Mouse (Mus musculus) left cerebral cortex, postnatal 25 days (tissue): ENCODE data around the gene Kpna7. TPM values are rescaled to one million over a fixed set of nuclear protein-coding genes. Genes with fewer than 3 reads are reported as not detected.
"Not testable (repeated sequence)": the region's sequence is repeated elsewhere in the genome, so short reads cannot be mapped to it uniquely, and the experiment has no call there.

Experiments used
- DNase-seq, 2 experiments: peaks; one replicate each; pipeline ENCODE4 v3.0.0; 2022; ENCODE audit warnings: low spot score in 2 of 2, mixed read lengths in 1 of 2
- intact Hi-C: fragments of 180-260 bp; cut with DNase I; formaldehyde crosslinking; loops from one replicate; pipeline ENCODE4 v1.15.1; 2025
- total RNA-seq, 2 experiments: library from RNA; stranded (reverse); gene quantifications; 2 replicates each; pipeline ENCODE4 v1.2.3; 2021

Kpna7 gene
- total RNA-seq, 2 experiments from 2014 or later: not detected

DNA sequence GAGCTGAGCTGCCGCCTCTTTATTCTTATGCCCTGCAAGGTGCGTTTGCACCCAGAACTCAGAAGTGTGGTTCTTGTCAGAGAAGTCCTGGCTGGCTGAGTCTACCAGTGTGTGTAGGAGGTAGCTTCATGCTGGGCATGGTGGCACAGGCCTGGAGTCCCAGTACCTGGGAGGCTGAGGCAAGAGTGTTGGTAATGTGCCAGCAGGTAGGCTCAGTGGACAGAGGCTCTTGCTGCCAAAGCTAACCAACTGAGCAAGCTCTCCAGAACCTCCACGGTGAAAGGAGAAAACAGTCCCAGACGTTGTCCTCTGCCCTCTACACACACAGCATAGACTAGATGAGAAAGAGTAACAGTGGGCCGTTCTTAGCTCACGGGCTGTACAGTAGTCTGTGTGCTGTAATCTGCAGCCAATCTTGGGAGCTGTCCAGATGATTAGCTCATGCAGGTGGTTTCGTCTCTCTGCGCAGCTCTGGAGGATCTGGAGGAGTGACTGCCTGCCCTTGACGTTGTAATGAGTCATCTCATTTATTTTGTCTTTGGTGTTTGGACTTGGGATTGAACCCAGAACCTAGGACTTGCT, 22.0 kb upstream of the Kpna7 start:
- intact Hi-C loops: no loop called here
- DNase-seq: peak in 1 of 2 experiments; percentile 36

DNA sequence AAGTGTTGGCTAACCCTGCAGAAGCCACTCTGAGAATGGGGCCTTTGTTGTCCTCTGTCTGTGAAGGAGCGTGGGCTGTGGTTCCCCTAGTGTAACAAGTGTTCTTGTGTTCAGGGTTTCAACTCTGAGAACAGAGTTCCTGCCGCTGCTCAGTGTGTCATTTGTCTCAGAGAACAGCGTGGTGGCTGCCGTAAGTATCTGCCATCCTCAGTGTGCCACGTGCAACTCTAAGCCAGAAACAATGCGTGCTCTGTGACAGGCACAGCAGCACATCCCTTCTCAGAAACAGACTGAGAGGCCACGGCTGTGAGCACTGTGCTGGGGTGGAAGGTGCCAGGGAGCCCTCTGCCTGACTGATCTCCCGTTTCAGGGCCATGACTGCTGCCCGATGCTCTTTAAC, 20.5 kb upstream of the Kpna7 start:
- intact Hi-C loops: no loop called here
- DNase-seq: peak in 1 of 2 experiments; percentile 53

DNA sequence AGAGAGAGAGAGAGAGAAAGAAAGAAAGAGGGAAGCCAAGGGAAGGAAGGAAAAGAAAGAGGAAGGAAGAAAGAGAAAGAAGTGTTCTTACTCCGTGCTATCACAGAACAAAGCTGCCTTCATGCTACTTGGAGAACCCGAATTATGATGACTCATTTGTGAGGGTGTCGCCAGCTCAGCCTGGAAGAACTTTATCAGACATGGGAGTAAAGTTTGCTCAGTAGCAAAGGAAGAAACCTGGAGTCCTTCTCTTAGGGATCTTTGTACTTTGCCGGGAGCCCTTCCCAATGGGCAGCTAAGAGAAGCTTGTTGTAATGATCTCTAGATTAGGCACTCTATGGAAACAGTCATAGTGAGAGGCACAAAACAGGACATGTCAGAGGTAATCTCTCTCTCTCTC, 18.9 kb upstream of the Kpna7 start:
- intact Hi-C loops: no loop called here
- peak in 1 of 2 experiments; percentile 52 for DNase-seq

- DNase-seq, intact Hi-C loops: not testable (repeated sequence)
Observed at GRCm38 (mm10) chr5:145101451-145101850, 17.6 kb upstream of the Kpna7 start.

DNA sequence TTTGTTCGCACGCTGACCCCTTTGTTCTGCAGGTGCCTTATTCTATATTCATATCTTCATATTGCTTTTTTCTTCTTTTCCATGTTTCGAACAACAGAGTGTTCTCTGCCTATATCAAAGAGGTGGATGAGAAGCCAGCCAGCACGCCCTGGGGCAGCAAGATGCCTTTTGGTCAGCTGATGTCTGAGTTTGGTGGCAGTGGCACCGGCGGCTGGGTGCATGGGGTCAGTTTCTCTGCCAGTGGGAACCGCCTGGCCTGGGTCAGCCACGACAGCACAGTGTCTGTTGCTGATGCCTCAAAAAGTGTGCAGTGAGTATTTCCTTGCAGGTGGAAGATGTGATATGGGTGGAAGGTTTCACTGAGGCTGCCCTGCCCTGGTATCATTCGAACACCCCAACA, 17.1 kb upstream of the Kpna7 start:
- DNase-seq: no peak
- intact Hi-C loops: no loop called here

GRCm38 (mm10) chr5:145098340-145098821, 14.6 kb upstream of the Kpna7 start:
- DNase-seq: no peak
- intact Hi-C loops: no loop called here

DNA sequence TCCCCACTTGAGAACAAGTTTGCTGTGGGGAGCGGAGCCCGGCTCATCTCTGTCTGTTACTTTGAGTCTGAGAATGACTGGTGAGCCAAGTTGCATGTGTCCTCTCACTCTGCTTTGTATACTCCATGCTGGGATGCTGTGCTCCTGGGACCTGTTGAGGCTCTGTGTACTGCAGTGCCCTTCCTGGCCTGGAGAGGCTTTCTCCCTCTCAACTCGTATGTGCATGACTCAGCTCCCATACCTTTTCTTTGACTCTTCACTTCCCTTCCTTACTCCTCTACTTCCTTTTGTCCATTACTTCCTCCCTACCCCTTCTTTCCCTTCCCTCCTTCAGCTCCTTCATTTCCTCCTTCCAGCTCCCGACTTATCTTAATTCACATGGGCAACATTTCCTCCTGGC, 12.4 kb upstream of the Kpna7 start:
- intact Hi-C loops: no loop called here
- DNase-seq: no peak

- no peak for DNase-seq
- intact Hi-C loops: no loop called here
Observed at GRCm38 (mm10) chr5:145089878-145090277, 6.0 kb upstream of the Kpna7 start.

GRCm38 (mm10) chr5:145088186-145088585, 4.4 kb upstream of the Kpna7 start:
- DNase-seq: no peak
- intact Hi-C loops: no loop called here

GRCm38 (mm10) chr5:145084822-145085221, 992 bp upstream of the Kpna7 start:
- intact Hi-C loops: no loop called here
- DNase-seq: no peak

- intact Hi-C loops, DNase-seq: not testable (repeated sequence)
Observed at GRCm38 (mm10) chr5:145083201-145083600, 629 bp downstream of the Kpna7 start.

GRCm38 (mm10) chr5:145081866-145082613, 1.8 kb downstream of the Kpna7 start:
- intact Hi-C loops: no loop called here

DNA sequence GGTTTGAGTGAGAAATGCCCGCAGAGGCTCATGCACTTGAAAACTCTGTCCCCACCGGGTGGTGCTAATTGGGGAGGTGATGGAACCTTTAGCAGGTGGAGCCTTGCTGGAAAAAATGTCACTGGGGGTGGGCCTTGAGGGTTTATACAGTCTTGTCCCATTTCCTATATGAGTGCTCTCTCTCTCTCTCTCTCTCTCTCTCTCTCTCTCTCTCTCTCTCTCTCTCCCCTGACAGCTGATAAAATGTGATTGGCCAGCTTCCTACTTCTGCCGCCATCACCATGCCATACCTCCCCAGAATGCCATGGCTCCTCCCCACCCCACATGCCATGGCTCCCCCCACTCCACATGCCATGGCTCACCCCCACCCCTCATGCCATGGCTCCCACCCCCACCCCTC, 8.7 kb downstream of the Kpna7 start:
- no peak for DNase-seq
- intact Hi-C loops: loop anchor here (10.0 kb wide), 1 partner anchor 190 kb away; no protein-coding TSS in a partner anchor

More at GRCm38 (mm10) chr5:145081866-145082613, 1.8 kb downstream of the Kpna7 start:
- DNase-seq: no peak

DNA sequence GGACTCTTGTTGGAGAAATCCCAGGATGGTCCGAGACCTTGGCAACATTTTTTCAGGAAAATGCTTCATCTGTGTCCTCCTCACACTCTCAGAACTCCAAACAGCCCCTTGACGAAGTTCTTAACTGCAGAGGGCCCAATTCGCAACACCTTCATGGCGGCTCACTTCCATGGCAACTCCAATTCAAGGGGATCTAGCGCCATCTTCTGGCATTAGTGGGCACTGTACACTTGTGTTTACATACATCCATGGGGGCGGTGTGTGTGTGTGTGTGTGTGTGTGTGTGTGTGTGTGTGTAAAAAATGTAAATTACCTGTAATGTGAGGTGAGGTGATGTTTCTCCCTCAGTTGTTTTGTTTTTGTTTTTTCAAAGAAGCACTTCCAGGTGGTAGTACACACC, 12.5 kb downstream of the Kpna7 start:
- intact Hi-C loops: loop anchor here (10.0 kb wide), 1 partner anchor 187 kb away; no protein-coding TSS in a partner anchor
- no peak for DNase-seq

DNA sequence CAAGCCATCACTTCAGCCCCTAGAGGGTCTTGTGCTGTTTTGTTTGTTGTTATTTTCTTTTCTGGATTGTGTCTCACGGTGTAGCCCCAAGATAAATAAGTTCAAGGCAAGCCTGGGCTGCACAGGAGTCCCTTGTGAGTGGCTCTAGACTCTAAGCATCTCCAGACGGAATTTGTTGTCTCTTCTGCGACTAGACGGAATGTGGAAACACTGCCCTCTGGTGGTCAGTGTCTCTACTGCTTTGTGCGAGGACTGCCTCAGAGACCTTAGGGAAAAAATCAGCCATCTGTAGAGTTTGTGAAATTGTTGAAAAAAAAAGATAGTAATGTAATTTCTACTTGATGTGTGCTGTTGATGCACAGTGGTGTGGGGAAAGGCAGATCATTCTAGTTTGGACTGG, 14.1 kb downstream of the Kpna7 start:
- DNase-seq: peak; percentile 66 to 79
- intact Hi-C loops: loop anchor here (5.0 to 10.0 kb wide), 2 partner anchors 57 to 185 kb away; no protein-coding TSS in a partner anchor

DNA sequence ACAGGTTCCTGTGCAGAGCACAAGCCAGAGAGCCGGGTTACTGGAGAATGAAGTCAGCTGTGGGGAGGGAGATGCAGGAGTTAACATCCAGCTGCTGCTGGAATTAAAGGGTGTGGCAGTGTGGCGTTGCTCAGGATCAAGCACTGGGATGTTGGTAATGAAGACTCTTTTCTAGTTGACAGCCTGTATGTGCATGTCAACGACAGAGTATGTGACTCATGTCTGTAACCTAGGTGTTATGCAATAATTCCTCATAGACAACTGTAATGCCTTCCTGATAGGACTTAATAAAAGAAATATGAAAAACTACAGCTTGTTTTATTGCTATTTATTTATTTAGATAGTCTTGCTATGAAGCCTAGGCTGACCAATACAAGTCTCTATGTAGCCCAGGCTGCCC, 15.0 kb downstream of the Kpna7 start:
- intact Hi-C loops: loop anchor here (5.0 kb wide), 1 partner anchor 57 kb away; no protein-coding TSS in a partner anchor
- DNase-seq: no peak

GRCm38 (mm10) chr5:145064765-145065340, 19.0 kb downstream of the Kpna7 start:
- intact Hi-C loops: loop anchor here (5.0 kb wide), 1 partner anchor 53 kb away; no protein-coding TSS in a partner anchor

DNA sequence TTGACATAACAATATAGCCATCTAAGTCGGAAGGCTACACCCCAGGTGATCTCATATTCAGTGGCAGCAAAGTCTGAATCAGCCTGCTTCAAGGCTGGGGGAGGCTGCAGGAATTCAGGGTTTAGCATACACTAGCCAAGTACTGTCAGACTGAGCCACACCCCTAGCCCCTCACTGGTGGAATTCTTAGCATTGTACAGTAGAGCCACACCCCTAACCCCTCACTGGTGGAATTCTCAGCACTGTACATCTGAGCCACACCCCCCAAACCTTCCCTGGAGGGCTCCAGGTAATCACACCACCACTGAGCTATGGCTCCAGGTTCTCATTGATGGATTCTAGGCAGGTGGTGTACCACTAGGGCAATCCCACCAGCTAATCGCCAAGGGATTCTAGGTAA, 24.3 kb downstream of the Kpna7 start:
- no peak for DNase-seq
- intact Hi-C loops: no loop called here

More at GRCm38 (mm10) chr5:145064765-145065340, 19.0 kb downstream of the Kpna7 start:
- no peak for DNase-seq

- intact Hi-C loops: no loop called here
- DNase-seq: no peak
Observed at GRCm38 (mm10) chr5:145058722-145059121, 25.1 kb downstream of the Kpna7 start.

GRCm38 (mm10) chr5:145057907-145058306, 25.9 kb downstream of the Kpna7 start:
- no peak for DNase-seq
- intact Hi-C loops: no loop called here
